Mouse (Mus musculus): ENCODE data around the gene Clstn1. TPM values are rescaled to one million over a fixed set of nuclear protein-coding genes. Genes with fewer than 3 reads are reported as not detected.
A peak's percentile ranks its signal among the peaks of the same experiment; 100 is the strongest.

Gene Clstn1
- polyA plus RNA-seq, 1 experiment from 2014 or later, result 147 TPM

- H3K4me1 ChIP-seq (replicated peaks; ENCODE audit: control insufficient read depth, insufficient read depth, low read length), result peaks cover 22% of the 10 kb centered on the region
- H3K9ac ChIP-seq, result peak overlapping the region; percentile 96
- H3K9me3 ChIP-seq (ENCODE audit: control insufficient read depth, low read length), result no peaks in the 10 kb centered on the region
- H3K27ac ChIP-seq, result peak overlapping the region; percentile 92
- H3K27me3 ChIP-seq (ENCODE audit: control insufficient read depth, insufficient read depth, low read length), result no peaks in the 10 kb centered on the region
- H3K4me3 ChIP-seq (replicated peaks; ENCODE audit: low read length), result peak overlapping the region; percentile 95
- 3% methylated on average over 24 of the region's 24 CpGs for WGBS
- ATAC-seq (ENCODE audit: low FRiP score) (0 out of 2 replicates have a peak, but pooled peaks have one; percentile 18), DNase-seq (ENCODE audit: low spot score) (no peak)
- peak overlapping the region; percentile 97 for H3K4me2 ChIP-seq (replicated peaks)
- no peaks in the 10 kb centered on the region for H3K36me3 ChIP-seq (replicated peaks; ENCODE audit: control insufficient read depth, insufficient read depth)
These were observed 1.4 kb downstream of the Clstn1 start for GRCm38 (mm10) chr4:149587596-149588168.

GRCm38 (mm10) chr4:149590200-149590599 lies 3.9 kb downstream of the Clstn1 start:
- no peak for ATAC-seq (ENCODE audit: low FRiP score)
- peaks cover 25% of the 10 kb centered on the region for H3K4me1 ChIP-seq (replicated peaks; ENCODE audit: control insufficient read depth, insufficient read depth, low read length)
- no peak overlapping the region for H3K4me3 ChIP-seq (replicated peaks; ENCODE audit: low read length)
- H3K4me2 ChIP-seq (replicated peaks), result no peak overlapping the region
- 89% methylated on average over 1 of the region's 1 CpGs for WGBS
- DNase-seq (ENCODE audit: low spot score), result no peak
- no peak overlapping the region for H3K27ac ChIP-seq
- no peaks in the 10 kb centered on the region for H3K27me3 ChIP-seq (ENCODE audit: control insufficient read depth, insufficient read depth, low read length)
- no peaks in the 10 kb centered on the region for H3K9me3 ChIP-seq (ENCODE audit: control insufficient read depth, low read length)
- no peaks in the 10 kb centered on the region for H3K36me3 ChIP-seq (replicated peaks; ENCODE audit: control insufficient read depth, insufficient read depth)
- no peak overlapping the region for H3K9ac ChIP-seq

GRCm38 (mm10) chr4:149591486-149591885 lies 5.2 kb downstream of the Clstn1 start:
- ATAC-seq (ENCODE audit: low FRiP score) (no peak), DNase-seq (ENCODE audit: low spot score) (no peak)
- 88% methylated on average over 2 of the region's 2 CpGs for WGBS
- no peaks in the 10 kb centered on the region for H3K27me3 ChIP-seq (ENCODE audit: control insufficient read depth, insufficient read depth, low read length)
- H3K4me2 ChIP-seq (replicated peaks), result no peak overlapping the region
- H3K36me3 ChIP-seq (replicated peaks; ENCODE audit: control insufficient read depth, insufficient read depth), result no peaks in the 10 kb centered on the region
- no peak overlapping the region for H3K4me3 ChIP-seq (replicated peaks; ENCODE audit: low read length)
- H3K27ac ChIP-seq, result no peak overlapping the region
- peaks cover 25% of the 10 kb centered on the region for H3K4me1 ChIP-seq (replicated peaks; ENCODE audit: control insufficient read depth, insufficient read depth, low read length)
- no peak overlapping the region for H3K9ac ChIP-seq
- H3K9me3 ChIP-seq (ENCODE audit: control insufficient read depth, low read length), result no peaks in the 10 kb centered on the region

- H3K27ac ChIP-seq, result no peak overlapping the region; the same call in 1 of the 2 replicates
- no peak overlapping the region for H3K4me3 ChIP-seq (replicated peaks; ENCODE audit: low read length)
- H3K27me3 ChIP-seq (ENCODE audit: control insufficient read depth, insufficient read depth, low read length), result no peaks in the 10 kb centered on the region
- DNase-seq (ENCODE audit: low spot score), result no peak
- no peak overlapping the region for H3K9ac ChIP-seq
- H3K4me1 ChIP-seq (replicated peaks; ENCODE audit: control insufficient read depth, insufficient read depth, low read length), result peaks cover 10% of the 10 kb centered on the region; the same call in 1 of the 2 replicates
- no peaks in the 10 kb centered on the region for H3K36me3 ChIP-seq (replicated peaks; ENCODE audit: control insufficient read depth, insufficient read depth)
- no peaks in the 10 kb centered on the region for H3K9me3 ChIP-seq (ENCODE audit: control insufficient read depth, low read length)
- no peak for ATAC-seq (ENCODE audit: low FRiP score)
- H3K4me2 ChIP-seq (replicated peaks), result no peak overlapping the region
- WGBS, result 64% methylated on average over 9 of the region's 9 CpGs
These were observed 8.8 kb downstream of the Clstn1 start for GRCm38 (mm10) chr4:149594913-149595581.

- Histone ChIP-seq H3K27me3 (ENCODE audit: control insufficient read depth, insufficient read depth, low read length) (no peaks in the 10 kb centered on the region), H3K9me3 (ENCODE audit: control insufficient read depth, low read length) (no peaks in the 10 kb centered on the region), H3K9ac (no peak overlapping the region), H3K4me3 (replicated peaks; ENCODE audit: low read length) (no peak overlapping the region), H3K27ac (no peak overlapping the region), H3K36me3 (replicated peaks; ENCODE audit: control insufficient read depth, insufficient read depth) (no peaks in the 10 kb centered on the region), H3K4me2 (replicated peaks) (no peak overlapping the region), H3K4me1 (replicated peaks; ENCODE audit: control insufficient read depth, insufficient read depth, low read length) (0 out of 2 replicates have a peak, but pooled peaks cover 6% of the 10 kb centered on the region)
- ATAC-seq (ENCODE audit: low FRiP score) (no peak), DNase-seq (ENCODE audit: low spot score) (no peak)
- WGBS, result 76% methylated on average over 12 of the region's 12 CpGs
These were observed 11.5 kb downstream of the Clstn1 start for GRCm38 (mm10) chr4:149597641-149598208.

- H3K4me3 ChIP-seq (replicated peaks; ENCODE audit: low read length), result no peak overlapping the region
These were observed 13.3 kb downstream of the Clstn1 start for GRCm38 (mm10) chr4:149599549-149599948.

GRCm38 (mm10) chr4:149600130-149600529 lies 13.9 kb downstream of the Clstn1 start:
- WGBS, result 87% methylated on average over 4 of the region's 4 CpGs

More at GRCm38 (mm10) chr4:149599549-149599948, 13.3 kb downstream of the Clstn1 start:
- Histone ChIP-seq H3K36me3 (replicated peaks; ENCODE audit: control insufficient read depth, insufficient read depth) (no peaks in the 10 kb centered on the region), H3K9me3 (ENCODE audit: control insufficient read depth, low read length) (no peaks in the 10 kb centered on the region), H3K4me1 (replicated peaks; ENCODE audit: control insufficient read depth, insufficient read depth, low read length) (0 out of 2 replicates have a peak, but pooled peaks cover 3% of the 10 kb centered on the region), H3K27ac (no peak overlapping the region), H3K27me3 (ENCODE audit: control insufficient read depth, insufficient read depth, low read length) (no peaks in the 10 kb centered on the region), H3K4me2 (replicated peaks) (no peak overlapping the region), H3K9ac (no peak overlapping the region)
- ATAC-seq (ENCODE audit: low FRiP score) (no peak), DNase-seq (ENCODE audit: low spot score) (no peak)
- 88% methylated on average over 6 of the region's 6 CpGs for WGBS

GRCm38 (mm10) chr4:149601484-149601883 lies 15.2 kb downstream of the Clstn1 start:
- WGBS, result 33% methylated on average over 4 of the region's 4 CpGs
- no peaks in the 10 kb centered on the region for H3K36me3 ChIP-seq (replicated peaks; ENCODE audit: control insufficient read depth, insufficient read depth)
- peaks cover 17% of the 10 kb centered on the region; the same call in 1 of the 2 replicates for H3K4me1 ChIP-seq (replicated peaks; ENCODE audit: control insufficient read depth, insufficient read depth, low read length)
- H3K27ac ChIP-seq, result no peak overlapping the region
- ATAC-seq (ENCODE audit: low FRiP score), result no peak
- no peak for DNase-seq (ENCODE audit: low spot score)
- H3K27me3 ChIP-seq (ENCODE audit: control insufficient read depth, insufficient read depth, low read length), result no peaks in the 10 kb centered on the region
- H3K4me2 ChIP-seq (replicated peaks), result no peak overlapping the region
- H3K9ac ChIP-seq, result no peak overlapping the region
- H3K4me3 ChIP-seq (replicated peaks; ENCODE audit: low read length), result no peak overlapping the region
- H3K9me3 ChIP-seq (ENCODE audit: control insufficient read depth, low read length), result no peaks in the 10 kb centered on the region

More at GRCm38 (mm10) chr4:149600130-149600529, 13.9 kb downstream of the Clstn1 start:
- ATAC-seq (ENCODE audit: low FRiP score), result no peak
- Histone ChIP-seq H3K9ac (no peak overlapping the region), H3K9me3 (ENCODE audit: control insufficient read depth, low read length) (no peaks in the 10 kb centered on the region), H3K27ac (no peak overlapping the region), H3K27me3 (ENCODE audit: control insufficient read depth, insufficient read depth, low read length) (no peaks in the 10 kb centered on the region), H3K36me3 (replicated peaks; ENCODE audit: control insufficient read depth, insufficient read depth) (no peaks in the 10 kb centered on the region), H3K4me2 (replicated peaks) (no peak overlapping the region), H3K4me1 (replicated peaks; ENCODE audit: control insufficient read depth, insufficient read depth, low read length) (0 out of 2 replicates have a peak, but pooled peaks cover 5% of the 10 kb centered on the region), H3K4me3 (replicated peaks; ENCODE audit: low read length) (no peak overlapping the region)
- no peak for DNase-seq (ENCODE audit: low spot score)

- H3K9me3 ChIP-seq (ENCODE audit: control insufficient read depth, low read length), result no peaks in the 10 kb centered on the region
- no peak overlapping the region for H3K9ac ChIP-seq
- H3K4me1 ChIP-seq (replicated peaks; ENCODE audit: control insufficient read depth, insufficient read depth, low read length), result peaks cover 24% of the 10 kb centered on the region
- no peaks in the 10 kb centered on the region for H3K27me3 ChIP-seq (ENCODE audit: control insufficient read depth, insufficient read depth, low read length)
- no peak for ATAC-seq (ENCODE audit: low FRiP score)
- no peak overlapping the region for H3K4me2 ChIP-seq (replicated peaks)
- WGBS, result 41% methylated on average over 7 of the region's 7 CpGs
- H3K36me3 ChIP-seq (replicated peaks; ENCODE audit: control insufficient read depth, insufficient read depth), result no peaks in the 10 kb centered on the region
- H3K27ac ChIP-seq, result no peak overlapping the region
- DNase-seq (ENCODE audit: low spot score), result no peak
- H3K4me3 ChIP-seq (replicated peaks; ENCODE audit: low read length), result no peak overlapping the region
These were observed 16.0 kb downstream of the Clstn1 start for GRCm38 (mm10) chr4:149602236-149602635.
